ENCODE assay signal across 24 mouse cellular contexts in genomic region chr6:145090201-145090863, GRCm38 (mm10). TPM values are rescaled to one million over a fixed set of nuclear protein-coding genes. Genes with fewer than 3 reads are reported as not detected.
DNase-seq lines count a peak whose midpoint lies in the region; ATAC-seq lines count a peak whose summit lies in the region.
"Had no signal": no experiment of that assay in that cellular context is flagged by ENCODE, and none has a peak within 500 bp of the region (broad histone marks: within the 10 kb centered on the region; RNA-seq: fewer than 3 reads in every experiment).

No protein-coding gene starts in this region.

- no peak overlapping the region for H3K9ac ChIP-seq in kidney, embryonic 15.5 days
- no peak overlapping the region for H3K9ac ChIP-seq in intestine, embryonic 15.5 days
- H3K9ac ChIP-seq in hindbrain, embryonic 14.5 days = no peak overlapping the region
- H3K9ac ChIP-seq: embryonic facial prominence, embryonic 13.5 days; lung, embryonic 14.5 days; midbrain, embryonic 12.5 days; neural tube, embryonic 12.5 days had no signal

- H3K9me3 ChIP-seq in kidney, embryonic 15.5 days (replicated peaks) = no peaks in the 10 kb centered on the region
- no peaks in the 10 kb centered on the region for H3K9me3 ChIP-seq in intestine, embryonic 15.5 days
- H3K9me3 ChIP-seq in hindbrain, embryonic 14.5 days (ENCODE audit: control insufficient read depth, low read length) = no peaks in the 10 kb centered on the region
- H3K9me3 ChIP-seq: embryonic facial prominence, embryonic 13.5 days; heart, embryonic 10.5 days; midbrain, embryonic 12.5 days; neural tube, embryonic 12.5 days had no signal

- H3K4me1 ChIP-seq in kidney, embryonic 15.5 days = peaks cover 6% of the 10 kb centered on the region; the same call in 1 of the 2 replicates
- H3K4me1 ChIP-seq in intestine, embryonic 15.5 days (replicated peaks) = no peaks in the 10 kb centered on the region
- H3K4me1 ChIP-seq in hindbrain, embryonic 14.5 days (replicated peaks; ENCODE audit: control insufficient read depth, insufficient read depth, low read length) = no peaks in the 10 kb centered on the region
- H3K4me1 ChIP-seq: embryonic facial prominence, embryonic 13.5 days; midbrain, embryonic 12.5 days; neural tube, embryonic 12.5 days had no signal

- DNase-seq in kidney, postnatal 4 days = no peak
- DNase-seq in A20 (ENCODE audit: low read depth, low spot score) = peak; percentile 89
- peak; percentile 77 for DNase-seq in thymus, postnatal 14 days
- no peak for DNase-seq in hindbrain, embryonic 14.5 days (ENCODE audit: low spot score)
- DNase-seq: adrenal gland, adult 2 months; cerebellum, adult 9-11 months; gastrocnemius, postnatal 25 days; kidney, postnatal 14 days; left cerebral cortex, postnatal 4 days; lung, embryonic 14.5 days; lung, postnatal 4 days; right cerebral cortex, adult 18-20 months had no signal

- H3K4me2 ChIP-seq in kidney, embryonic 15.5 days = no peak overlapping the region
- H3K4me2 ChIP-seq in intestine, embryonic 15.5 days (replicated peaks) = no peak overlapping the region
- H3K4me2 ChIP-seq in hindbrain, embryonic 14.5 days (replicated peaks) = no peak overlapping the region
- H3K4me2 ChIP-seq: embryonic facial prominence, embryonic 13.5 days; lung, embryonic 14.5 days; midbrain, embryonic 12.5 days; neural tube, embryonic 12.5 days had no signal

- WGBS in kidney, embryonic 15.5 days = 52% methylated on average over 6 of the region's 6 CpGs
- WGBS in intestine, embryonic 15.5 days = 73% methylated on average over 6 of the region's 6 CpGs
- 64% methylated on average over 6 of the region's 6 CpGs for WGBS in hindbrain, embryonic 14.5 days

- no peak overlapping the region for H3K27ac ChIP-seq in kidney, embryonic 15.5 days
- no peak overlapping the region for H3K27ac ChIP-seq in intestine, embryonic 15.5 days
- no peak overlapping the region for H3K27ac ChIP-seq in hindbrain, embryonic 14.5 days
- H3K27ac ChIP-seq: embryonic facial prominence, embryonic 13.5 days; heart, embryonic 10.5 days; left cerebral cortex, adult 2 months; midbrain, embryonic 12.5 days; neural tube, embryonic 12.5 days had no signal

- H3K4me3 ChIP-seq in kidney, embryonic 15.5 days (replicated peaks) = no peak overlapping the region
- no peak overlapping the region for H3K4me3 ChIP-seq in intestine, embryonic 15.5 days (replicated peaks)
- H3K4me3 ChIP-seq in hindbrain, embryonic 14.5 days (replicated peaks; ENCODE audit: low read length) = no peak overlapping the region
- H3K4me3 ChIP-seq: embryonic facial prominence, embryonic 13.5 days; heart, embryonic 10.5 days; left cerebral cortex, adult 2 months; midbrain, embryonic 12.5 days; neural tube, embryonic 12.5 days had no signal

- ATAC-seq in kidney, embryonic 15.5 days (replicated peaks; ENCODE audit: low FRiP score) = 0 out of 2 replicates have a peak, but pooled peaks have one; percentile 22
- ATAC-seq in granulocyte monocyte progenitor cell, adult 5-6 weeks (replicated peaks; ENCODE audit: poor library complexity, severe bottlenecking) = peak; percentile 22
- ATAC-seq in intestine, embryonic 15.5 days = no peak
- no peak for ATAC-seq in hindbrain, embryonic 14.5 days (ENCODE audit: low FRiP score)
- ATAC-seq: forebrain, embryonic 14.5 days; hindbrain, embryonic 16.5 days; intestine, postnatal 0 days had no signal

- no peaks in the 10 kb centered on the region for H3K27me3 ChIP-seq in kidney, embryonic 15.5 days
- H3K27me3 ChIP-seq in intestine, embryonic 15.5 days (replicated peaks) = no peaks in the 10 kb centered on the region
- H3K27me3 ChIP-seq in hindbrain, embryonic 14.5 days (ENCODE audit: control insufficient read depth, insufficient read depth, low read length) = no peaks in the 10 kb centered on the region
- H3K27me3 ChIP-seq: embryonic facial prominence, embryonic 13.5 days; midbrain, embryonic 12.5 days; neural tube, embryonic 12.5 days had no signal

- no peaks in the 10 kb centered on the region for H3K36me3 ChIP-seq in kidney, embryonic 15.5 days
- H3K36me3 ChIP-seq in intestine, embryonic 15.5 days = no peaks in the 10 kb centered on the region
- no peaks in the 10 kb centered on the region for H3K36me3 ChIP-seq in hindbrain, embryonic 14.5 days (replicated peaks; ENCODE audit: control insufficient read depth, insufficient read depth)
- H3K36me3 ChIP-seq: embryonic facial prominence, embryonic 13.5 days; heart, embryonic 10.5 days; midbrain, embryonic 12.5 days; neural tube, embryonic 12.5 days had no signal

RNA-seq across cellular contexts. Expression of gene Bcat1, which starts 14.3 kb away (rescaled TPM):
- polyA plus RNA-seq in kidney, embryonic 15.5 days (2015; fragmentation: Nextera tagmentation; extraction: Ambion mirVana) = 9.1 and 9.5 TPM in 2 replicates
- 0.52 TPM in 1 of 2 replicates, not detected in the other for total RNA-seq in granulocyte monocyte progenitor cell, adult 5-6 weeks (2014; fragmentation: Nextera tagmentation)
- 2.1 and 7.0 TPM in 2 replicates for total RNA-seq in granulocyte monocyte progenitor cell, adult 5-6 weeks (2017)
- polyA plus RNA-seq in intestine, embryonic 15.5 days (2015; fragmentation: Nextera tagmentation; extraction: Ambion mirVana) = 6.1 and 6.6 TPM in 2 replicates
- 101 and 123 TPM in 2 replicates for polyA plus RNA-seq in hindbrain, embryonic 14.5 days (2014; fragmentation: Nextera tagmentation; extraction: Ambion mirVana)
- polyA plus RNA-seq: liver, adult 2 months had no signal

RNA-seq across cellular contexts. Expression of gene Lrmp, which starts 25.1 kb away (rescaled TPM):
- polyA plus RNA-seq in kidney, embryonic 15.5 days (2015; fragmentation: Nextera tagmentation; extraction: Ambion mirVana) = 1.4 and 2.1 TPM in 2 replicates
- total RNA-seq in granulocyte monocyte progenitor cell, adult 5-6 weeks (2014; fragmentation: Nextera tagmentation) = 64.7 and 94.7 TPM in 2 replicates
- total RNA-seq in granulocyte monocyte progenitor cell, adult 5-6 weeks (2017) = 108 and 121 TPM in 2 replicates
- polyA plus RNA-seq in intestine, embryonic 15.5 days (2015; fragmentation: Nextera tagmentation; extraction: Ambion mirVana) = 2.7 and 5.8 TPM in 2 replicates
- polyA plus RNA-seq in hindbrain, embryonic 14.5 days (2014; fragmentation: Nextera tagmentation; extraction: Ambion mirVana) = 0.78 and 1.0 TPM in 2 replicates

Comparison
In these comparisons a context has a peak if more than half of its experiments do, and no peak if none do; other contexts are left out.
1. ATAC-seq: peak in kidney, embryonic 15.5 days (single experiment) and granulocyte monocyte progenitor cell, adult 5-6 weeks (single experiment); none in intestine, embryonic 15.5 days (single experiment) and hindbrain, embryonic 14.5 days (single experiment).
2. DNase-seq: peak in A20 (single experiment) and thymus, postnatal 14 days (single experiment); none in kidney, postnatal 4 days (0 of 2) and hindbrain, embryonic 14.5 days (single experiment).